Mouse (Mus musculus) embryonic facial prominence, embryonic 12.5 days (tissue): ENCODE measurements around the gene Oas1f. TPM values are rescaled to one million over a fixed set of nuclear protein-coding genes. Genes with fewer than 3 reads are reported as not detected.

Experiments
- ATAC-seq: fragments of 200-750 bp; cut with Nextera tagmentation; 2 replicates; pipeline ENCODE4 v1.8.0; 2017; ENCODE audit not compliant: insufficient number of reproducible peaks, insufficient read depth, low FRiP score, low TSS enrichment
- H3K27ac ChIP-seq: fragments of 300-500 bp; sonication (generic); 2 replicates; pipeline ENCODE4 v1.5.1; 2016; ENCODE audit warnings: mild to moderate bottlenecking
- H3K27me3 ChIP-seq: fragments of 300-500 bp; sonication (generic); 2 replicates; pipeline ENCODE4 v1.6.1; 2016; ENCODE audit warnings: mild to moderate bottlenecking, moderate library complexity
- H3K36me3 ChIP-seq: fragments of 300-500 bp; sonication (generic); 2 replicates; pipeline ENCODE4 v1.6.1; 2016; ENCODE audit warnings: mild to moderate bottlenecking
- H3K4me1 ChIP-seq: fragments of 300-500 bp; sonication (generic); 2 replicates; pipeline ENCODE4 v1.6.1; 2016
- H3K4me2 ChIP-seq: fragments of 300-500 bp; sonication (generic); replicated peaks from 2 replicates; pipeline ENCODE4 v1.6.1; 2016; ENCODE audit warnings: mild to moderate bottlenecking, moderate library complexity
- H3K4me3 ChIP-seq: fragments of 300-500 bp; sonication (generic); 2 replicates; pipeline ENCODE4 v1.5.1; 2016; ENCODE audit warnings: mild to moderate bottlenecking
- H3K9ac ChIP-seq: fragments of 300-500 bp; sonication (generic); 2 replicates; pipeline ENCODE4 v1.6.1; 2016; ENCODE audit warnings: mild to moderate bottlenecking, moderate library complexity
- H3K9me3 ChIP-seq: fragments of 300-500 bp; sonication (generic); 2 replicates; pipeline ENCODE4 v1.6.1; 2016; ENCODE audit warnings: mild to moderate bottlenecking, moderate library complexity
- WGBS: fragments of 180-500 bp; shearing (Covaris S2); methylation state at CpG from one replicate; pipeline ENCODE4 v1.1.7; 2016; 5-methylcytosine and 5-hydroxymethylcytosine counted together
- polyA plus RNA-seq: library from polyadenylated mRNA; unstranded; fragments of >200 nt; fragmentation: Nextera tagmentation; extraction: Ambion mirVana; gene quantifications from 2 replicates; pipeline ENCODE4 v1.2.1, GENCODE M21; 2016

Oas1f gene
- polyA plus RNA-seq, 1 experiment from 2014 or later: not detected

DNA sequence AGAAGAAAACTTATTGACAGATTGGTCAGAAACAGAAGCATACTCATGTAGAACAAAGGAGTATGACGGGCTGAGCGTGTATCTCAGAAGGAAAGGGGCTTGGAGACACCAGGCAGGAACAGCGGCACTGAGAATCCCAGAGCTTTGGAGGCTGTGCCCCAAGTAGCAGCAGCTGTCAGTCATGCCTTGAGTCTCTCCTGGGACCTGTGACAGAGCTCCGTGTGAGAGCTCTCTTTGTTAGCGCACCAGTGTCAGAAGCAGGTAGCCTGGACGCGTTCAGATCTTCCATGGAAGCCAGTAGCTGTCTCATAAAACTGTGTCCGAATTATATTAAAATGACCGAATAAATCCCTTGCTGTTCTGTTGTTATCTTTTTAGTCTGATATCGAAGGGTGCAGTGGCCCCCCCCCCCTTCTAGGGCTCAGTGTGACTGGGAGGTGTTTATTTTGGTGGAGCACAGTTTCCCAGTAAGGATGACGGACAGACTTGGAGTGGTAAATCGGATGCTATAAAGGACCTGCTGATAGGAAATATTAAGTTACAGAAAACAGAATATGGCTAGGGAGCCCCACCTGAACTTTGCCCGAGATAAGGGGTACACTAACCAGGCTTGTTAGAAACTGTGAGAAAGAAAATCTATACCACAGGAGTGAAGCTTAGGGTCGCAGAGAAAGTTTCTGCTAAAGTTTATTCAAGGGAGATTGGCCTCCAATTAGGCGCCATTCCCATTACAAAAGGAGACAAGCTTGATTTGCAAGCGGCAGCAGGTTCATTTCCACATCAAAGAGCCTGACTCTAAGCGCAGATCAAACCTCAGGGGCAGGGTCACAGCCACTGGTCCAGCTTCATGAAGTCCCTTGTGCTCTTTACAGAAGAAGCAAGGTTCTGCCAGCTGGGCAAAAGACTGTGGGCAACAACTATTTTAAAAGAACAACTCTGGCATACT is 13.6 kb upstream of the Oas1f start:
- 20% methylated on average over 17 of the region's 17 CpGs for WGBS
- peaks cover 5% of the 10 kb centered on the region; the same call in 1 of the 2 replicates for H3K27me3 ChIP-seq
- no peak overlapping the region for H3K4me2 ChIP-seq
- H3K27ac ChIP-seq: no peak overlapping the region
- H3K9me3 ChIP-seq: no peaks in the 10 kb centered on the region
- H3K36me3 ChIP-seq: no peaks in the 10 kb centered on the region
- H3K9ac ChIP-seq: no peak overlapping the region
- H3K4me3 ChIP-seq: no peak overlapping the region
- H3K4me1 ChIP-seq: peaks cover 4% of the 10 kb centered on the region; the same call in 1 of the 2 replicates
- ATAC-seq: no peak

DNA sequence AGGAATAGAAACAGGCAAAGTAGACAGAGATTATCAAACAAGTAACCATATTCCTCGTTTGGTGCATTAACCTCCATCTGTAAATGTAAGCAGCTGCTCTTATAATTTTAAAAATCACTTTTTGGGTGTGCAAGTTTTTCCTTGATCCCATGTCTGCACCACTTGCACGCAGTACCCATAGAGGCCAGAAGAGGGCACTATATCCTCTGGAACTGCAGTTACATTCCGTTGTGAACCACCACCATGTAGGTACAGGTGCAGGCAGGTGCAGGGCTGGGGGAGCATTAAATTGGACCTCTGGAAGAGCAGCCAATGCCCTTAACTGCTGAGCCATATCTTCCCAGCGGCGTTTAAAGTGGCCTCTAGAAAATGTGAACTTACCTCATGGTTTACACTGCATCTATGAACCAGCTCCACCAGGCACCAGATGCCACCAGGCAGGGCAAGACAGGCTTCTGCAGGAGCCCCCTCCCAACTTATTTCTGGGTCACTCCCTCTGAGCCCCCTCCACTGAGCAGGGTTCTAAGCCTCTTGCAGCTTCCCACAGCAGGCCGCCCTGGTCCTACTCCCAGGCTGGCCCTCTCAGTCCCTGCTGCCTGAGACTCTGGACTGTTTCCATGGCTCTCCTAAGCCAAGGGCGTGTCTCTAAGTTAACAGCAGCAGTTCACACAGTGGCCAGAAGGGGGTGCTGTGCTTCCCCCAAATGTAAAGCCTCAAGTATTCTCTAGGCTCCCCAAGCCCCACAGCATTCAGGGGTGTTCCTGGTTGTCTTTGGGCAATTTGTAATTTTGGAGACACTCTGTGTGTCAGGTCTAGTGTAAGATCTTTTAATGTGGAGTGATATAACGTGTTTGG is 10.2 kb upstream of the Oas1f start:
- Histone ChIP-seq H3K9me3 (no peaks in the 10 kb centered on the region), H3K4me3 (no peak overlapping the region), H3K27ac (no peak overlapping the region), H3K4me2 (no peak overlapping the region), H3K27me3 (peaks cover 5% of the 10 kb centered on the region; the same call in 1 of the 2 replicates), H3K9ac (no peak overlapping the region), H3K4me1 (peaks cover 4% of the 10 kb centered on the region; the same call in 1 of the 2 replicates), H3K36me3 (no peaks in the 10 kb centered on the region)
- WGBS: 8% methylated on average over 8 of the region's 8 CpGs
- ATAC-seq: no peak

DNA sequence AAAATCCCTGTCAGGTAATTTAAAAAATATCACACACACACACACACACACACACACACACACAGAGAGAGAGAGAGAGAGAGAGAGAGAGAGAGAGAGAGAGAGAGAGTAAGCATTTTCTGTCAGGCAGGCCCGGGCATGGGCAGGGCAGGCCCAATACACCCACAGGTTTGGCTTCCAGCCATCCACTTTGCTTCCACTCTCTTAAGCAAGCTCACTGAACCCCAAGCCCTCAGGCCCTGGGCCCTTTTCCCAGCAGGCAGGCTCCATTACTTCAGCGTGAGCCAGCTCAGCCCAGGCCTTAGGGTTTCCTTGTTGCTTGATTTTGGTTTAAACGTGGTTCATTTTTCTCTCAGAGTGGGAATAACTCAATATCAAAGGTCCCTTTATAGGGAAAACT is 2.5 kb upstream of the Oas1f start:
- H3K9me3 ChIP-seq: no peaks in the 10 kb centered on the region
- no peaks in the 10 kb centered on the region for H3K36me3 ChIP-seq
- H3K27ac ChIP-seq: no peak overlapping the region
- no peak overlapping the region for H3K9ac ChIP-seq
- no peaks in the 10 kb centered on the region for H3K4me1 ChIP-seq
- 85% methylated on average over 3 of the region's 3 CpGs for WGBS
- no peak overlapping the region for H3K4me2 ChIP-seq
- ATAC-seq: no peak
- no peak overlapping the region for H3K4me3 ChIP-seq
- no peaks in the 10 kb centered on the region for H3K27me3 ChIP-seq

GRCm38 (mm10) chr5:120849601-120850136 is 2.5 kb downstream of the Oas1f start:
- ATAC-seq: no peak

GRCm38 (mm10) chr5:120859241-120859640 is 12.1 kb downstream of the Oas1f start:
- H3K27me3 ChIP-seq: no peaks in the 10 kb centered on the region
- no peak for ATAC-seq
- H3K4me3 ChIP-seq: no peak overlapping the region
- H3K4me1 ChIP-seq: no peaks in the 10 kb centered on the region
- no peak overlapping the region for H3K9ac ChIP-seq
- peaks cover 3% of the 10 kb centered on the region; the same call in 1 of the 2 replicates for H3K9me3 ChIP-seq
- 77% methylated on average over 2 of the region's 2 CpGs for WGBS
- no peak overlapping the region for H3K27ac ChIP-seq
- no peak overlapping the region for H3K4me2 ChIP-seq
- H3K36me3 ChIP-seq: no peaks in the 10 kb centered on the region

More at GRCm38 (mm10) chr5:120849601-120850136, 2.5 kb downstream of the Oas1f start:
- no peaks in the 10 kb centered on the region for H3K36me3 ChIP-seq
- H3K9me3 ChIP-seq: peaks cover 6% of the 10 kb centered on the region; the same call in 1 of the 2 replicates
- H3K4me3 ChIP-seq: no peak overlapping the region
- no peak overlapping the region for H3K4me2 ChIP-seq
- no peaks in the 10 kb centered on the region for H3K27me3 ChIP-seq
- H3K27ac ChIP-seq: no peak overlapping the region
- H3K4me1 ChIP-seq: no peaks in the 10 kb centered on the region
- WGBS: 62% methylated on average over 3 of the region's 3 CpGs
- H3K9ac ChIP-seq: no peak overlapping the region

- no peak within 1 kb of the TSS for H3K4me3 ChIP-seq
- 50% methylated on average over 4 of the region's 4 CpGs for WGBS
- no peak within 1 kb of the TSS for H3K9ac ChIP-seq
- H3K27me3 ChIP-seq: no peaks in the 10 kb centered on the region
- no peaks in the 10 kb centered on the region for H3K36me3 ChIP-seq
- no peak for ATAC-seq
- H3K9me3 ChIP-seq: no peaks in the 10 kb centered on the region
- no peaks in the 10 kb centered on the region for H3K4me1 ChIP-seq
- H3K27ac ChIP-seq: no peak within 1 kb of the TSS
- no peak within 1 kb of the TSS for H3K4me2 ChIP-seq
Observed at GRCm38 (mm10) chr5:120861121-120861520, 14.0 kb downstream of the Oas1f start, which contains the start of gene Oas1h. Gene Oas1h, plus strand, starts transcription at chr5:120861421.

DNA sequence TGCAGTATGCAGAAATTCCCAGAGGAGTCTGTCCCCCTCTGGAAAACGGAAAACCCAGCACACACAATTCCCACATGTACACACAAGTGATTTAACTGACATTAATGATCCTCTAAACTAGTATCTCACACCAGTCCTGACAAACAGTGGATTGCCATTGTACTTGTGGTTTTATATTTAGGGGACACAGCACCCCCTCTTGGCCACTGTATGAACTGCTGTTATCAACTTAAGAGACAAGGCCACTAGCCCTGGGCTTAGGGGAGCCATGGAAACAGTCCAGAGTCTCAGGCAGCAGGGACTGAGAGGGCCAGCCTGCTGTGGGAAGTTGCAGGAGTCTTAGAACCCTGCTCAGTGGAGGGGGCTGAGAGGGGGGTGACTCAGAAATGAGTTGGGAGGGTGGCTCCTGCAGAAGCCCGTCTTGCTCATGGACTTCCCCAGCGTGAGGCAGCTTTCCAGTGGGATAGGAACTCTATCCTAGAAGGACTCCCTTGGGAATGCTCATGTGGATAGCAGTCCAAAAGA is 18.2 kb downstream of the Oas1f start:
- Histone ChIP-seq H3K4me1 (no peaks in the 10 kb centered on the region), H3K27ac (no peak overlapping the region), H3K9me3 (no peaks in the 10 kb centered on the region), H3K4me3 (no peak overlapping the region), H3K27me3 (no peaks in the 10 kb centered on the region), H3K9ac (no peak overlapping the region), H3K36me3 (no peaks in the 10 kb centered on the region), H3K4me2 (no peak overlapping the region)
- no peak for ATAC-seq
- WGBS: 73% methylated on average over 3 of the region's 3 CpGs

- 86% methylated on average over 7 of the region's 7 CpGs for WGBS
- Histone ChIP-seq H3K27me3 (no peaks in the 10 kb centered on the region), H3K4me1 (no peaks in the 10 kb centered on the region), H3K36me3 (no peaks in the 10 kb centered on the region), H3K4me2 (no peak overlapping the region), H3K27ac (no peak overlapping the region), H3K9ac (no peak overlapping the region), H3K4me3 (no peak overlapping the region), H3K9me3 (no peaks in the 10 kb centered on the region)
- no peak for ATAC-seq
Observed at GRCm38 (mm10) chr5:120869436-120870015, 22.4 kb downstream of the Oas1f start.

GRCm38 (mm10) chr5:120870081-120870480 is 22.9 kb downstream of the Oas1f start:
- H3K27me3 ChIP-seq: no peaks in the 10 kb centered on the region
- H3K9me3 ChIP-seq: no peaks in the 10 kb centered on the region
- 63% methylated on average over 3 of the region's 3 CpGs for WGBS
- no peak overlapping the region for H3K27ac ChIP-seq
- H3K4me1 ChIP-seq: no peaks in the 10 kb centered on the region
- no peak for ATAC-seq
- no peak overlapping the region for H3K4me3 ChIP-seq
- no peak overlapping the region for H3K9ac ChIP-seq
- H3K36me3 ChIP-seq: no peaks in the 10 kb centered on the region
- no peak overlapping the region for H3K4me2 ChIP-seq

GRCm38 (mm10) chr5:120870782-120871181 is 23.6 kb downstream of the Oas1f start:
- 71% methylated on average over 7 of the region's 7 CpGs for WGBS
- Histone ChIP-seq H3K27ac (no peak overlapping the region), H3K36me3 (no peaks in the 10 kb centered on the region), H3K9me3 (no peaks in the 10 kb centered on the region), H3K4me3 (no peak overlapping the region), H3K4me1 (no peaks in the 10 kb centered on the region), H3K4me2 (no peak overlapping the region), H3K27me3 (no peaks in the 10 kb centered on the region), H3K9ac (no peak overlapping the region)
- ATAC-seq: no peak

- 50% methylated on average over 2 of the region's 2 CpGs for WGBS
- Histone ChIP-seq H3K27me3 (no peaks in the 10 kb centered on the region), H3K4me2 (no peak overlapping the region), H3K27ac (no peak overlapping the region), H3K36me3 (no peaks in the 10 kb centered on the region), H3K4me3 (no peak overlapping the region), H3K9ac (no peak overlapping the region), H3K9me3 (no peaks in the 10 kb centered on the region), H3K4me1 (no peaks in the 10 kb centered on the region)
- no peak for ATAC-seq
Observed at GRCm38 (mm10) chr5:120871469-120871868, 24.3 kb downstream of the Oas1f start.
